Mouse (Mus musculus): ENCODE results near the gene Gfy. TPM values are rescaled to one million over a fixed set of nuclear protein-coding genes. Genes with fewer than 3 reads are reported as not detected.

The Gfy gene
- polyA plus RNA-seq, 1 experiment from 2014 or later: not detected

DNA sequence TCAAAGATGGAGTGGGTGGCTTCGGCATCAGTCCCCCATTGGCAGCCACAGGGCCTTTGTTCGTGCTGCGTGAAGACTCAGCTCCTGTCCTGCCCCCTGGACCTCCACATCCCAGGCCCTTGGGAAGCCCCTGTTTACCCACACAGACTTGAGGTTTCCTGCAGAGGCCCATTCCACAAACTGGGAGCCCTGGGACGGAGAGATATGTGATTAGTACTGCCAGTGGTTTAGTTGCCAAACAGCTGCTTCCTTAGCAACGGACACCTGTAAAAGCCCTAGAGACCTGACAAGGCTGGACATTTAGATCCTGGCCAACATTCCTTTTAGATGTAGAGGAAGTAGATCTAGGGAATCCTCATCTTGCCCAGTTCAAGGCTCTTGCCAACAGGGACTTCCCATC is 37.5 kb downstream of the Gfy start:
- 87% methylated on average over 5 of the region's 5 CpGs for WGBS
- H3K36me3 ChIP-seq: 0 out of 2 replicates have a peak, but pooled peaks cover 40% of the 10 kb centered on the region
- H3K27ac ChIP-seq: no peak overlapping the region
- no peak overlapping the region for H3K9ac ChIP-seq
- ATAC-seq (ENCODE audit: insufficient read depth, low FRiP score, low read depth): no peak
- H3K4me3 ChIP-seq (replicated peaks): no peak overlapping the region
- no peaks in the 10 kb centered on the region for H3K27me3 ChIP-seq (replicated peaks)
- no peaks in the 10 kb centered on the region for H3K4me1 ChIP-seq
- H3K9me3 ChIP-seq: no peaks in the 10 kb centered on the region
- no peak overlapping the region for H3K4me2 ChIP-seq

GRCm38 (mm10) chr7:45141319-45141718 is 38.0 kb downstream of the Gfy start:
- Histone ChIP-seq H3K27me3 (replicated peaks) (no peaks in the 10 kb centered on the region), H3K4me1 (no peaks in the 10 kb centered on the region), H3K4me3 (replicated peaks) (no peak overlapping the region), H3K4me2 (no peak overlapping the region), H3K9ac (no peak overlapping the region), H3K27ac (no peak overlapping the region), H3K9me3 (no peaks in the 10 kb centered on the region), H3K36me3 (0 out of 2 replicates have a peak, but pooled peaks cover 34% of the 10 kb centered on the region)
- no peak for ATAC-seq (ENCODE audit: insufficient read depth, low FRiP score, low read depth)
- WGBS: 89% methylated on average over 3 of the region's 3 CpGs

DNA sequence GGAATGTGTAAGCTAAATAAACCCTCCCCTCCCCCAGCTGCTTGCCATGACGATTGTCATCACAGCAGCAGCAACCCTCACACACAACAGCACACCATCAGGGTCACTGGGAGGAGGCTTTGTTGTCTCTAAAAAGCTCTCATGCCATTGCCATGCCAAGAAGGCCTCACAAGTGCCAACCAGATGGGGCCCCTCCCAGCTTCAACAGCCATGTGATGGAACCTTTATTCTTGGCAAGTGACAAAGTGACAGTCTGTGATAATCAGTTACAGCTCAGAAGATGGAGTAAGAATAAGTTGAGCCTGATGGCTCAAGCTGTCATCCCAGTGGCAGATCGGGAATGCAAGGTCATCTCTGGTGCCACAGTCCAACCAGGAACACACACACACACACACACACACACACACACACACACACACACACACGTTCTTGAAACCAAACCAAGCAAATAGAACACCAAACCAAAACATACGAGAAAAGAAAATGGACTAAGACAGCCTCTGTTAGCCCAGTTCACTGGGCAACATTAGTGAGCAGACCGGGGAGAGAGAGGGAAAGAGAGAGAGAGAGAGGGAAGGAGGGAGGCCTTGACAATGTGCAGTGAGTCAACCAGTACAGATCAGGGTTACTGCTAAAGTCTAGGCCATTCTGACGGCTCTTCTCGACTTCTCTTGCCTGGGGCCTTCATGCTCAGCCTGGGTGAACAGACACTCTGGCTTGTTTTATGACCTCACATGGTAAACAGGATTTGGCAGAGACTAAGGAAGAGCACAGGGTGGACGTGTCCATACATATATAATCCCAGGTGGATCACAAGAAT is 39.3 kb downstream of the Gfy start:
- no peak overlapping the region for H3K4me3 ChIP-seq (replicated peaks)
- no peaks in the 10 kb centered on the region for H3K4me1 ChIP-seq
- WGBS: 69% methylated on average over 8 of the region's 8 CpGs
- ATAC-seq (ENCODE audit: insufficient read depth, low FRiP score, low read depth): no peak
- H3K27ac ChIP-seq: no peak overlapping the region
- no peak overlapping the region for H3K4me2 ChIP-seq
- H3K36me3 ChIP-seq: 0 out of 2 replicates have a peak, but pooled peaks cover 25% of the 10 kb centered on the region
- H3K27me3 ChIP-seq (replicated peaks): no peaks in the 10 kb centered on the region
- H3K9me3 ChIP-seq: no peaks in the 10 kb centered on the region
- no peak overlapping the region for H3K9ac ChIP-seq

GRCm38 (mm10) chr7:45138403-45138802 is 41.0 kb downstream of the Gfy start:
- H3K27ac ChIP-seq: no peak overlapping the region

GRCm38 (mm10) chr7:45137171-45138006 is 42.0 kb downstream of the Gfy start:
- H3K27me3 ChIP-seq (replicated peaks): no peaks in the 10 kb centered on the region
- H3K4me2 ChIP-seq: no peak overlapping the region
- no peaks in the 10 kb centered on the region for H3K9me3 ChIP-seq
- ATAC-seq (ENCODE audit: insufficient read depth, low FRiP score, low read depth): no peak
- no peak overlapping the region for H3K9ac ChIP-seq
- WGBS: 64% methylated on average over 12 of the region's 12 CpGs
- no peak overlapping the region for H3K27ac ChIP-seq
- peaks cover 6% of the 10 kb centered on the region for H3K4me1 ChIP-seq
- H3K36me3 ChIP-seq: 0 out of 2 replicates have a peak, but pooled peaks cover 8% of the 10 kb centered on the region
- no peak overlapping the region for H3K4me3 ChIP-seq (replicated peaks)

More at GRCm38 (mm10) chr7:45138403-45138802, 41.0 kb downstream of the Gfy start:
- no peaks in the 10 kb centered on the region for H3K9me3 ChIP-seq
- 92% methylated on average over 1 of the region's 1 CpGs for WGBS
- H3K4me2 ChIP-seq: no peak overlapping the region
- no peaks in the 10 kb centered on the region for H3K27me3 ChIP-seq (replicated peaks)
- 0 out of 2 replicates have a peak, but pooled peaks cover 17% of the 10 kb centered on the region for H3K36me3 ChIP-seq
- H3K4me1 ChIP-seq: peaks cover 6% of the 10 kb centered on the region
- no peak for ATAC-seq (ENCODE audit: insufficient read depth, low FRiP score, low read depth)
- no peak overlapping the region for H3K9ac ChIP-seq
- H3K4me3 ChIP-seq (replicated peaks): no peak overlapping the region

DNA sequence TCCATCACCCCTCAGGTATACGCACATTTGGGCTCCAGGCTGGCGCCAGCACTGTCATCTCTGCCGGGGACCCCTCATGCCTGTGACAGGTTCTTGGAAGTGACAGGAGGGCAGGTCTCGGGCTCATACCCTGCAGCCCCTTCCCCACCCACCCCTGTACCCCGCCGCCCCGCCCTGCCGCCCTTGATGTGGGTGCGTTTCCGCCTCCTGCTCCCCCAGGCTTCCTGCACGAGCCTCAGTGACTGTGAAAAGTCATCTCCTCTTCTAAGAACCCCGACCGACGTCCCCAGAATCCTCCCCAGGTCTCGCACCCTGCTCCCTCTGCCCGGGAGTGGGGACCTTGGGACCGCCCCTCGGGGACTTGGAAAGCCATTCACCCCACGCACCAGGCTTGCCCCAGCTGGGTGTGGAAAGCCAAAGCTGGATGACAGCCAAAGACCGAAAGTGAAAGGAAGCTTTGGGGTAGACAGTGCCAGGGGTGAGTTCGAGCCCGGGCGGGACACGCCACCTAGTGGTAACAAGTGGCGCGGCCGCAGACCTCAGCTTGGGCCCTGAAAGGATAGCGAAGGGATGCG is 43.3 kb downstream of the Gfy start, which contains the start of the genes Gm45713 and Flt3l:
Gene Gm45713 (minus strand): TSS at position 239 of the 575 bp plus-strand sequence.
Gene Flt3l (minus strand): TSS at position 440 of the 575 bp plus-strand sequence.
- H3K4me3 ChIP-seq (replicated peaks): peak within 1 kb of the TSS; percentile 68
- peak; percentile 80 for ATAC-seq (ENCODE audit: insufficient read depth, low FRiP score, low read depth)
- no peaks in the 10 kb centered on the region for H3K36me3 ChIP-seq
- H3K9ac ChIP-seq: peak within 1 kb of the TSS; percentile 40; the same call in 1 of the 2 replicates
- H3K27me3 ChIP-seq (replicated peaks): no peaks in the 10 kb centered on the region
- peaks cover 6% of the 10 kb centered on the region for H3K4me1 ChIP-seq
- H3K4me2 ChIP-seq: peak within 1 kb of the TSS; percentile 67
- no peaks in the 10 kb centered on the region for H3K9me3 ChIP-seq
- WGBS: 2% methylated on average over 29 of the region's 29 CpGs
- 0 out of 2 replicates have a peak within 1 kb of the TSS, but pooled peaks have one; percentile 45 for H3K27ac ChIP-seq

GRCm38 (mm10) chr7:45135370-45135769 is 44.0 kb downstream of the Gfy start:
- no peaks in the 10 kb centered on the region for H3K9me3 ChIP-seq
- WGBS: 80% methylated on average over 3 of the region's 3 CpGs
- no peaks in the 10 kb centered on the region for H3K27me3 ChIP-seq (replicated peaks)
- H3K4me3 ChIP-seq (replicated peaks): peak overlapping the region; percentile 68
- H3K9ac ChIP-seq: 0 out of 2 replicates have a peak overlapping the region, but pooled peaks have one; percentile 40
- peaks cover 6% of the 10 kb centered on the region for H3K4me1 ChIP-seq
- no peak overlapping the region for H3K27ac ChIP-seq
- H3K4me2 ChIP-seq: peak overlapping the region; percentile 67
- H3K36me3 ChIP-seq: no peaks in the 10 kb centered on the region
- ATAC-seq (ENCODE audit: insufficient read depth, low FRiP score, low read depth): no peak

- Histone ChIP-seq H3K4me1 (peaks cover 11% of the 10 kb centered on the region), H3K9me3 (no peaks in the 10 kb centered on the region), H3K36me3 (no peaks in the 10 kb centered on the region), H3K9ac (no peak overlapping the region), H3K4me3 (replicated peaks) (no peak overlapping the region; the same call in 1 of the 2 replicates), H3K4me2 (peak overlapping the region; percentile 23), H3K27me3 (replicated peaks) (no peaks in the 10 kb centered on the region), H3K27ac (no peak overlapping the region)
- ATAC-seq (ENCODE audit: insufficient read depth, low FRiP score, low read depth): 0 out of 2 replicates have a peak, but pooled peaks have one; percentile 23
- WGBS: 11% methylated on average over 12 of the region's 12 CpGs
Measured at GRCm38 (mm10) chr7:45134544-45135026, 44.8 kb downstream of the Gfy start.

GRCm38 (mm10) chr7:45133446-45134159 is 45.8 kb downstream of the Gfy start:
- Histone ChIP-seq H3K4me2 (no peak overlapping the region), H3K9me3 (no peaks in the 10 kb centered on the region), H3K4me3 (replicated peaks) (no peak overlapping the region), H3K4me1 (peaks cover 16% of the 10 kb centered on the region), H3K36me3 (no peaks in the 10 kb centered on the region), H3K9ac (no peak overlapping the region), H3K27me3 (replicated peaks) (no peaks in the 10 kb centered on the region), H3K27ac (no peak overlapping the region)
- 73% methylated on average over 8 of the region's 8 CpGs for WGBS
- no peak for ATAC-seq (ENCODE audit: insufficient read depth, low FRiP score, low read depth)

GRCm38 (mm10) chr7:45131850-45132249 is 47.5 kb downstream of the Gfy start:
- no peak overlapping the region for H3K9ac ChIP-seq
- H3K4me1 ChIP-seq: peaks cover 24% of the 10 kb centered on the region
- H3K27ac ChIP-seq: no peak overlapping the region
- no peak overlapping the region for H3K4me2 ChIP-seq
- no peaks in the 10 kb centered on the region for H3K27me3 ChIP-seq (replicated peaks)
- H3K36me3 ChIP-seq: peaks cover 4% of the 10 kb centered on the region
- WGBS: 76% methylated on average over 11 of the region's 11 CpGs
- no peak overlapping the region for H3K4me3 ChIP-seq (replicated peaks)
- H3K9me3 ChIP-seq: no peaks in the 10 kb centered on the region
- no peak for ATAC-seq (ENCODE audit: insufficient read depth, low FRiP score, low read depth)

Data from stomach, embryonic 15.5 days (tissue).